Mouse (Mus musculus): ENCODE measurements at regions not wholly inside any gene's neighbourhood (a gene's known extent, or its start where the extent isn't known, plus 50 kb on each side); places are given as distances from the start of the nearest gene placed in this dataset.

- ATAC-seq: no peak
- H3K36me3 ChIP-seq (ENCODE audit: control insufficient read depth, insufficient read depth): no peaks in the 10 kb centered on the region
- H3K4me3 ChIP-seq (ENCODE audit: low read depth, low read length): no peak overlapping the region
- no peaks in the 10 kb centered on the region for H3K9me3 ChIP-seq (ENCODE audit: control insufficient read depth)
- 53% methylated on average over 16 of the region's 16 CpGs for WGBS
- no peak overlapping the region for H3K9ac ChIP-seq (ENCODE audit: low read depth, low read length)
- H3K4me1 ChIP-seq (replicated peaks; ENCODE audit: control insufficient read depth, insufficient read depth, low read length): no peaks in the 10 kb centered on the region
- no peaks in the 10 kb centered on the region for H3K27me3 ChIP-seq (replicated peaks; ENCODE audit: control insufficient read depth, insufficient read depth, low read length)
- no peak overlapping the region for H3K4me2 ChIP-seq (replicated peaks; ENCODE audit: low read depth)
- no peak for TF ChIP-seq CTCF (IDR thresholded peaks at IDR 0.05; ENCODE audit: low read depth)
- no peak overlapping the region for H3K27ac ChIP-seq (ENCODE audit: low read depth, low read length)
These were observed 191.9 kb upstream of the Dkk2 start for GRCm38 (mm10) chr3:131893061-131893804.

DNA sequence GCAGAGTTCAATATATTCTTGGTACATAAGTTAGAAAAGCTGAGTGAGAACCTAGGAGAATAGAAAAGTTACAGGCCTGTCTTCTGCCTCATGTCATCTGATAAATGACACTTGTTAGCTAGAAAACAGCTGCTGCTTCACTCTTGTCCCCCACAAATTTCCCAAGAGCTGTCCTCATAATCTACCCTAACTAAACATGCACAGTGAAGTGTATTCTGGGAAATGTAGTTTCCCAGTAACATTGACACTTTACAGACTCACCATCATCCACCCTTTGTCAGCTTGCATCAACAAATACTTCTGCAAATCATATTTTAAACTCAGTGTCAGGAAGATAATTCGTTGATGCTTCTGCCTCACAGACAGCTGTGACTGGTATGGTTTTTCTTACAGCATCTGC is 190.0 kb upstream of the Dkk2 start:
- ATAC-seq: no peak
- Histone ChIP-seq H3K27ac (ENCODE audit: low read depth, low read length) (no peak overlapping the region), H3K9me3 (ENCODE audit: control insufficient read depth) (no peaks in the 10 kb centered on the region), H3K4me1 (replicated peaks; ENCODE audit: control insufficient read depth, insufficient read depth, low read length) (no peaks in the 10 kb centered on the region), H3K4me2 (replicated peaks; ENCODE audit: low read depth) (no peak overlapping the region), H3K36me3 (ENCODE audit: control insufficient read depth, insufficient read depth) (no peaks in the 10 kb centered on the region), H3K9ac (ENCODE audit: low read depth, low read length) (no peak overlapping the region), H3K4me3 (ENCODE audit: low read depth, low read length) (no peak overlapping the region), H3K27me3 (replicated peaks; ENCODE audit: control insufficient read depth, insufficient read depth, low read length) (no peaks in the 10 kb centered on the region)
- WGBS: 36% methylated on average over 1 of the region's 1 CpGs
- TF ChIP-seq CTCF (IDR thresholded peaks at IDR 0.05; ENCODE audit: low read depth): no peak

GRCm38 (mm10) chr3:131913534-131913933 is 171.6 kb upstream of the Dkk2 start:
- TF ChIP-seq CTCF (IDR thresholded peaks at IDR 0.05; ENCODE audit: low read depth): no peak
- H3K4me2 ChIP-seq (replicated peaks; ENCODE audit: low read depth): no peak overlapping the region
- no peak overlapping the region for H3K9ac ChIP-seq (ENCODE audit: low read depth, low read length)
- no peak overlapping the region for H3K4me3 ChIP-seq (ENCODE audit: low read depth, low read length)
- H3K27me3 ChIP-seq (replicated peaks; ENCODE audit: control insufficient read depth, insufficient read depth, low read length): no peaks in the 10 kb centered on the region
- WGBS: 84% methylated on average over 6 of the region's 6 CpGs
- H3K9me3 ChIP-seq (ENCODE audit: control insufficient read depth): no peaks in the 10 kb centered on the region
- no peaks in the 10 kb centered on the region for H3K36me3 ChIP-seq (ENCODE audit: control insufficient read depth, insufficient read depth)
- H3K27ac ChIP-seq (ENCODE audit: low read depth, low read length): no peak overlapping the region
- no peaks in the 10 kb centered on the region for H3K4me1 ChIP-seq (replicated peaks; ENCODE audit: control insufficient read depth, insufficient read depth, low read length)
- no peak for ATAC-seq

DNA sequence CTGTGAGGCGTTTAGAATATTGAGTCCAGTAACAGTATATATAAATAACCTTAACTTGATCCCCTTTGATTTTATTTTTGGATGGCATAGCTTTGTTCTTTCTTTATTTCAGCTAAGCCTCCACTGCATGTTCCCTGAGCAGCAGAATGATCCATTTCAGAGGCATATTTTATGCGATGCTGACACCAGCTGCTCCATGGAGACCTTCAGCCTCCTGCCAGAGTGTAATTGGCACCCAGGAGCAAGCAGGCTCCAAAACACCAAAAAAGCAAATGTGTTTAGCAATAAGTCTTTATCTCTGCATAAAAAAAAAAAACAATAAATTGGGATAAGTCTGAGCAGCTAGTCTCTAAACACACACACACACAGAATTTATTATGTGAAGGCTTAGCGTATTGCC is 170.7 kb upstream of the Dkk2 start:
- Histone ChIP-seq H3K27me3 (replicated peaks; ENCODE audit: control insufficient read depth, insufficient read depth, low read length) (no peaks in the 10 kb centered on the region), H3K36me3 (ENCODE audit: control insufficient read depth, insufficient read depth) (no peaks in the 10 kb centered on the region), H3K9ac (ENCODE audit: low read depth, low read length) (no peak overlapping the region), H3K4me3 (ENCODE audit: low read depth, low read length) (no peak overlapping the region), H3K27ac (ENCODE audit: low read depth, low read length) (no peak overlapping the region), H3K4me2 (replicated peaks; ENCODE audit: low read depth) (no peak overlapping the region), H3K4me1 (replicated peaks; ENCODE audit: control insufficient read depth, insufficient read depth, low read length) (no peaks in the 10 kb centered on the region), H3K9me3 (ENCODE audit: control insufficient read depth) (no peaks in the 10 kb centered on the region)
- no peak for TF ChIP-seq CTCF (IDR thresholded peaks at IDR 0.05; ENCODE audit: low read depth)
- WGBS: 86% methylated on average over 3 of the region's 3 CpGs
- no peak for ATAC-seq

DNA sequence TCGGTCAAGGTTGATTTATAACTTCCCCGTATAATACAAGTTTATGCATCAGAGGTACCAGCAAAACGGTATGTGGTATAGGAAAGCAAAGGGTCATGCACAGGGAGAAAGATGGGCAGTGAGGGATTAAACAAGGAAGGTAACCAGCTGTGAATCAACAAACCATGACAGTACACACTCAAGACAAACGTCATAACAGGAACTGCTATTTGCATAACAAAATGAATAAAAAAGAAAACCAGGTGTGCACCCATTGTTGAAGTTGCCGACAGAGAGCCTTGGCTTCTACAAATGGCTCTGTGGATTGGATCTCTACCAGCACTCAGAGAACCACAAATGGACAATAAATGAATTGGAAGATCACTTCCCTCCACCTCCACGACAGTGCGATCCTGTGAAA is 170.1 kb upstream of the Dkk2 start:
- WGBS: 70% methylated on average over 7 of the region's 7 CpGs

DNA sequence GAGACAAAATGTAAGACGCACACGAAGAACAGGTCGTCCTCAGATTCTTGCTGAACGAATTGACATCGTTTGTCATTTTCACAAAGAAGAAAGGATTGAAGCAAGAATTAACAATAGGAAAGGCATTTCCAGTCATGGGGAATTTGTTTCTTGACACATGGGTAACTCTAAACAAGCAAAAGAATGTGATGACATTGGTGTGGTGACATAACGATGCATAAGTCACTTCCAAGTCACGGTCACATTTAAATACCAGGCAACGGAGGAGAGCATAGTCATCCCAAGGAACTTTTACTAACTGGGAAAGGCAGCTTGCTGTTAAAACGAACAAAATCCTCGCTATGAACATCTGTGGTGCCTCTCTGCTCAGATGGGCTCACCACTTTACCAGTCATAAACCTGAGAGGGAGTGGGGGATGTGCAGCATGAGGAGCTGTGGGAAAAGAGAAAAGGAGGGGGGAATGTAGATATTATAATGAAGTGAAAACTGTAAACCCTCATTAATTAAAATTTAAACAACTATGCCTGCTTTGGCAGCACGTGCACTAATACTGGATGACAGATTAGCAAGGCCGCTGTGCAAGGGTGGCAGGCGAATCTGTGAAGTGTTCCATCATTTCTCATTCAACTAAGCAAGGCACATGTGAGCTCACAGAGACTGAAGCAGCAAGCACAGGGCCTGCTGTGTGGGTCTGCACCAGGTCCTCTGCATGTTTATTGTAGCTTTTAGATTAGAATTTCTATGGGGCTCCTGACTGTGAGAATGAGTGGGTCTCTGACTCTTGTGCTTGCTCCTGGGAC is 167.2 kb upstream of the Dkk2 start:
- WGBS: 89% methylated on average over 13 of the region's 13 CpGs
- Histone ChIP-seq H3K27me3 (replicated peaks; ENCODE audit: control insufficient read depth, insufficient read depth, low read length) (no peaks in the 10 kb centered on the region), H3K36me3 (ENCODE audit: control insufficient read depth, insufficient read depth) (no peaks in the 10 kb centered on the region), H3K9me3 (ENCODE audit: control insufficient read depth) (no peaks in the 10 kb centered on the region), H3K4me3 (ENCODE audit: low read depth, low read length) (no peak overlapping the region), H3K4me1 (replicated peaks; ENCODE audit: control insufficient read depth, insufficient read depth, low read length) (no peaks in the 10 kb centered on the region), H3K9ac (ENCODE audit: low read depth, low read length) (no peak overlapping the region), H3K4me2 (replicated peaks; ENCODE audit: low read depth) (no peak overlapping the region), H3K27ac (ENCODE audit: low read depth, low read length) (no peak overlapping the region)
- TF ChIP-seq CTCF (IDR thresholded peaks at IDR 0.05; ENCODE audit: low read depth): no peak
- ATAC-seq: no peak

More for the DNA sequence above, 170.1 kb upstream of the Dkk2 start:
- Histone ChIP-seq H3K27ac (ENCODE audit: low read depth, low read length) (no peak overlapping the region), H3K9me3 (ENCODE audit: control insufficient read depth) (no peaks in the 10 kb centered on the region), H3K4me2 (replicated peaks; ENCODE audit: low read depth) (no peak overlapping the region), H3K36me3 (ENCODE audit: control insufficient read depth, insufficient read depth) (no peaks in the 10 kb centered on the region), H3K4me1 (replicated peaks; ENCODE audit: control insufficient read depth, insufficient read depth, low read length) (no peaks in the 10 kb centered on the region), H3K27me3 (replicated peaks; ENCODE audit: control insufficient read depth, insufficient read depth, low read length) (no peaks in the 10 kb centered on the region), H3K9ac (ENCODE audit: low read depth, low read length) (no peak overlapping the region), H3K4me3 (ENCODE audit: low read depth, low read length) (no peak overlapping the region)
- no peak for ATAC-seq
- TF ChIP-seq CTCF (IDR thresholded peaks at IDR 0.05; ENCODE audit: low read depth): no peak

Data from intestine, postnatal 0 days (tissue).